Mouse (Mus musculus): ENCODE data around the gene Serpinh1. TPM values are rescaled to one million over a fixed set of nuclear protein-coding genes. Genes with fewer than 3 reads are reported as not detected.

The Serpinh1 gene
- total RNA-seq, 2 experiments from 2014 or later = 34.9 TPM

Other genes starting within 250 kb of the Serpinh1 start
- gene Uvrag, start 212.1 kb downstream of the Serpinh1 start, total RNA-seq (2021) = 10 to 100 TPM; 50.9 to 56.3 TPM
- 10 to 100 TPM; 67.5 to 72.6 TPM for gene Dgat2, start 170.5 kb downstream of the Serpinh1 start, total RNA-seq (2021)
- gene Mogat2, start 114.6 kb downstream of the Serpinh1 start, total RNA-seq (2021) = not detected
- 100 to 1,000 TPM; 135 to 137 TPM for gene Map6, start 85.8 kb downstream of the Serpinh1 start, total RNA-seq (2021)
- 10 to 100 TPM; 40.0 to 46.2 TPM for gene Gdpd5, start 28.2 kb upstream of the Serpinh1 start, total RNA-seq (2021)
- 1 to 10 TPM; 2.8 to 3.3 TPM for gene Klhl35, start 112.8 kb upstream of the Serpinh1 start, total RNA-seq (2021)
- gene Rps3, start 130.5 kb upstream of the Serpinh1 start, total RNA-seq (2021) = 100 to 1,000 TPM; 230 to 233 TPM
- 100 to 1,000 TPM; 180 to 181 TPM for gene Arrb1, start 182.2 kb upstream of the Serpinh1 start, total RNA-seq (2021)